8 mouse cellular contexts compared by ENCODE assay signal in genomic region chr4:135306971-135307632, GRCm38 (mm10). TPM values are rescaled to one million over a fixed set of nuclear protein-coding genes. Genes with fewer than 3 reads are reported as not detected.
DNase-seq lines count a peak whose midpoint lies in the region; ATAC-seq lines count a peak whose summit lies in the region.

No protein-coding gene starts in this region.

- DNase-seq in midbrain, embryonic 11.5 days (ENCODE audit: low spot score, missing footprints), result no peak
- DNase-seq in forebrain, embryonic 14.5 days (ENCODE audit: low spot score), result peak; percentile 38
- DNase-seq in kidney, postnatal 10 days, result peak; percentile 56
- DNase-seq in frontal cortex, postnatal 10 days (ENCODE audit: low spot score in 2 of 2), result no peak
- DNase-seq in left cerebral cortex, postnatal 14 days (ENCODE audit: low spot score in 2 of 2), result no peak
- DNase-seq in yolk sac, embryonic 10.5 days (ENCODE audit: low spot score), result no peak

- H3K4me2 ChIP-seq in midbrain, embryonic 12.5 days (replicated peaks), result peak overlapping the region; percentile 25
- H3K4me2 ChIP-seq in midbrain, embryonic 11.5 days, result no peak overlapping the region
- H3K4me2 ChIP-seq in forebrain, embryonic 14.5 days (ENCODE audit: low read length), result 0 out of 2 replicates have a peak overlapping the region, but pooled peaks have one; percentile 12
- peak overlapping the region; percentile 22 for H3K4me2 ChIP-seq in neural tube, embryonic 12.5 days (replicated peaks)

- no peak overlapping the region for H3K9ac ChIP-seq in midbrain, embryonic 12.5 days (replicated peaks)
- H3K9ac ChIP-seq in midbrain, embryonic 11.5 days (ENCODE audit: low read length), result no peak overlapping the region
- no peak overlapping the region for H3K9ac ChIP-seq in forebrain, embryonic 14.5 days (ENCODE audit: low read length)
- no peak overlapping the region for H3K9ac ChIP-seq in neural tube, embryonic 12.5 days

- no peak for ATAC-seq in midbrain, embryonic 12.5 days (ENCODE audit: low FRiP score, low read depth)
- ATAC-seq in midbrain, embryonic 11.5 days (ENCODE audit: low FRiP score), result no peak
- ATAC-seq in forebrain, embryonic 14.5 days, result no peak
- ATAC-seq in neural tube, embryonic 12.5 days (ENCODE audit: low FRiP score, low read depth), result 0 out of 2 replicates have a peak, but pooled peaks have one; percentile 58

- WGBS in midbrain, embryonic 12.5 days, result 41% methylated on average over 17 of the region's 17 CpGs
- 41% methylated on average over 17 of the region's 17 CpGs for WGBS in midbrain, embryonic 11.5 days
- 32% methylated on average over 17 of the region's 17 CpGs for WGBS in forebrain, embryonic 14.5 days
- 41% methylated on average over 17 of the region's 17 CpGs for WGBS in neural tube, embryonic 12.5 days

- H3K36me3 ChIP-seq in midbrain, embryonic 12.5 days, result no peaks in the 10 kb centered on the region
- no peaks in the 10 kb centered on the region for H3K36me3 ChIP-seq in midbrain, embryonic 11.5 days (ENCODE audit: control insufficient read depth, insufficient read depth, low read length)
- no peaks in the 10 kb centered on the region for H3K36me3 ChIP-seq in forebrain, embryonic 14.5 days (ENCODE audit: control insufficient read depth, insufficient read depth, low read length)
- H3K36me3 ChIP-seq in neural tube, embryonic 12.5 days, result no peaks in the 10 kb centered on the region

- no peak overlapping the region for H3K27ac ChIP-seq in midbrain, embryonic 12.5 days (replicated peaks)
- no peak overlapping the region for H3K27ac ChIP-seq in midbrain, embryonic 11.5 days (ENCODE audit: low read depth, low read length)
- no peak overlapping the region for H3K27ac ChIP-seq in forebrain, embryonic 14.5 days (ENCODE audit: low read depth, low read length)
- no peak overlapping the region for H3K27ac ChIP-seq in neural tube, embryonic 12.5 days

- H3K4me1 ChIP-seq in midbrain, embryonic 12.5 days, result peaks cover 7% of the 10 kb centered on the region
- H3K4me1 ChIP-seq in midbrain, embryonic 11.5 days (ENCODE audit: control insufficient read depth, insufficient read depth, low read length), result peaks cover 3% of the 10 kb centered on the region; the same call in 1 of the 2 replicates
- peaks cover 2% of the 10 kb centered on the region; the same call in 1 of the 2 replicates for H3K4me1 ChIP-seq in forebrain, embryonic 14.5 days (ENCODE audit: control insufficient read depth, insufficient read depth, low read length)
- H3K4me1 ChIP-seq in neural tube, embryonic 12.5 days, result peaks cover 6% of the 10 kb centered on the region; the same call in 1 of the 2 replicates

- no peaks in the 10 kb centered on the region; the same call in 1 of the 2 replicates for H3K27me3 ChIP-seq in midbrain, embryonic 12.5 days
- no peaks in the 10 kb centered on the region for H3K27me3 ChIP-seq in midbrain, embryonic 11.5 days (ENCODE audit: control insufficient read depth, insufficient read depth, low read length)
- no peaks in the 10 kb centered on the region for H3K27me3 ChIP-seq in forebrain, embryonic 14.5 days (replicated peaks; ENCODE audit: control insufficient read depth, insufficient read depth, low read length)
- no peaks in the 10 kb centered on the region for H3K27me3 ChIP-seq in neural tube, embryonic 12.5 days (replicated peaks)

- H3K4me3 ChIP-seq in midbrain, embryonic 12.5 days, result no peak overlapping the region
- no peak overlapping the region for H3K4me3 ChIP-seq in midbrain, embryonic 11.5 days (ENCODE audit: low read depth, low read length)
- H3K4me3 ChIP-seq in forebrain, embryonic 14.5 days (ENCODE audit: low read depth, low read length), result no peak overlapping the region
- H3K4me3 ChIP-seq in neural tube, embryonic 12.5 days, result no peak overlapping the region

- intact Hi-C loops in left cerebral cortex, postnatal 14 days (cut with DNase I), result no loop called here

- H3K9me3 ChIP-seq in midbrain, embryonic 12.5 days, result no peaks in the 10 kb centered on the region
- H3K9me3 ChIP-seq in midbrain, embryonic 11.5 days (ENCODE audit: control insufficient read depth, low read length), result no peaks in the 10 kb centered on the region
- no peaks in the 10 kb centered on the region for H3K9me3 ChIP-seq in forebrain, embryonic 14.5 days (replicated peaks; ENCODE audit: control insufficient read depth, low read length)
- no peaks in the 10 kb centered on the region for H3K9me3 ChIP-seq in neural tube, embryonic 12.5 days

RNA-seq across cellular contexts. Expression of gene Clic4, which starts 34.5 kb away (rescaled TPM):
- polyA plus RNA-seq in midbrain, embryonic 12.5 days (2016; fragmentation: Nextera tagmentation; extraction: Ambion mirVana), result 194 and 199 TPM in 2 replicates
- 168 and 173 TPM in 2 replicates for polyA plus RNA-seq in midbrain, embryonic 11.5 days (2014; fragmentation: Nextera tagmentation; extraction: Ambion mirVana)
- polyA plus RNA-seq in forebrain, embryonic 14.5 days (2014; fragmentation: Nextera tagmentation; extraction: Ambion mirVana), result 74.1 and 74.4 TPM in 2 replicates
- polyA plus RNA-seq in neural tube, embryonic 12.5 days (2016; fragmentation: Nextera tagmentation; extraction: Ambion mirVana), result 150 and 151 TPM in 2 replicates
- 10 to 100 TPM; 31.2 to 32.0 TPM for total RNA-seq in left cerebral cortex, postnatal 14 days (2021)

RNA-seq across cellular contexts. Expression of gene Srrm1, which starts 46.0 kb away (rescaled TPM):
- polyA plus RNA-seq in midbrain, embryonic 12.5 days (2016; fragmentation: Nextera tagmentation; extraction: Ambion mirVana), result 249 and 257 TPM in 2 replicates
- 225 and 257 TPM in 2 replicates for polyA plus RNA-seq in midbrain, embryonic 11.5 days (2014; fragmentation: Nextera tagmentation; extraction: Ambion mirVana)
- polyA plus RNA-seq in forebrain, embryonic 14.5 days (2014; fragmentation: Nextera tagmentation; extraction: Ambion mirVana), result 129 and 152 TPM in 2 replicates
- 191 and 241 TPM in 2 replicates for polyA plus RNA-seq in neural tube, embryonic 12.5 days (2016; fragmentation: Nextera tagmentation; extraction: Ambion mirVana)
- total RNA-seq in left cerebral cortex, postnatal 14 days (2021), result 100 to 1,000 TPM; 112 to 137 TPM

Comparison
In these comparisons a context has a peak if more than half of its experiments do, and no peak if none do; other contexts are left out.
1. DNase-seq: peak in forebrain, embryonic 14.5 days (single experiment) and kidney, postnatal 10 days (single experiment); none in midbrain, embryonic 11.5 days (single experiment), frontal cortex, postnatal 10 days (0 of 2), left cerebral cortex, postnatal 14 days (0 of 2) and yolk sac, embryonic 10.5 days (single experiment).